Mouse (Mus musculus): Measurements from ENCODE around the gene Aagab.

DNA sequence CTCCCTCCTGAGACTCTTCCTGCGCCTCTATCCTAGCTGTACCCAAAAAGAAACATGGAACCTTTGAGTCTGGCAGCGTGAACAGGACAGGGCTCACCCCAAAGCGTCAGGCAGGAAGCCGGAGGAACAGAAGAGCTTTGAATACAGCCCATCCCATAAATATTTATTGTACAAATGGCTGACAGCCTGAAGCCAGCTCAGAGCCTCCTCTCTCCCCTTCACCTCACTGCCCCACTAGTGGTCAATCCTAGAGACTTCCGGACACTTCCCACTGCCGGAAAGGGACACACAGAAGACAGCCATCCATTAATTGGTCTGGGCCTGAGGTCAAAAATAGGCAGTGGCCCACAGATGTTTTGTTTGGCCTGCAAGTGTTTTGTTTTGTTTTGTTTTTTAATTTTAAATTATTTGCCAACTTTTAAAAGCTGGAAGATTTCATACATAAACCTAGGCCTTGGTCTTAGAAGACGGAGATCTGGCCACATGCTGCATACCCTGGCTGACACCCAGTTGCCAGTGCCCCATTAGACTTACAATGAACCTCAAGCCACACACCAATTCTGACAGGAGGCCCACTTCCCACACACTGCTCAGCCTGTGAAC, 85.1 kb downstream of the Aagab start:
- TF ChIP-seq CTCF (IDR thresholded peaks at IDR 0.05; ENCODE audit: insufficient read depth, low read length) (no peak), POLR2A (IDR thresholded peaks at IDR 0.05; ENCODE audit: borderline replicate concordance, extremely low read depth, low read depth, low read length) (no peak)
